13 mouse cellular contexts compared by ENCODE assay signal in the genomic region with DNA sequence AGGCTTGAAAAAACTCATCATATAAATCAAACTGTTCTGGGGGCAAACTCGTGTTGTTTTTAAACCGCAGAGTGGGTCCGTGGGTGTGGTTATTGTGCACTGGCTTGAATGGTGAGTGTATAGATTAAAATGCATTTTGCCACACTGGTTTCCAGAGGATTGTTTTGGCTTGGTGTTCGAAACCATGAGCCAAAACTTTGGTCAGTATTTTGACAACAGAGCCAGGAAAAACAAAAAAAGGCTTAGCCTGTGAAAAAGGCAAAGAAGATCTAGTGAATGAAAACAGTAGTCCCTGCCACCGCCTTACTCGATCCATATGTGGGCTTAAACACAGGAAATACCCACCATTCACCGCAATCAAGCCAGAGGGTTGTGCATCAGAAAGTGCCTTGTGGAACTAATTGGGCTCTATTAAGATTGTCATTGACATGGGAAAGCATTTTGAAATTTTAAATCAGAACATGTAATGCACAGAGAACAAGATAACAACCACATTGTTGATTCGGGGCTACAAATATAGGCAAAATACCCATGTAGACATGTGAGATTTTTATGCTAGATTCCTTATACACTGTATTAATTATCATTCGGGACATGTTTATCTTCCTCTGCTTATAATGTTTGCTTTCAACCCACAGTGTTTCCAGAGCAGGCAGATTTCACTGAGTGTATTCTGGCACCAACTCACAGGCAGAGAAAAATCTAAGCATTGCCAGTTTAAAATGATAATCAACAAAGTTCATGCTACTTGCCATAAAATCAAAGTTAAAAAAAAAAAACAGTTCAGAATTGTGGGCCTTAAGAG.
"Had no signal": no experiment of that assay in that cellular context is flagged by ENCODE, and none has a peak within 500 bp of the region (broad histone marks: within the 10 kb centered on the region; RNA-seq: fewer than 3 reads in every experiment).

No protein-coding gene starts in this region.

- H3K9me3 ChIP-seq: limb, embryonic 12.5 days; liver, embryonic 13.5 days; lung, embryonic 15.5 days; midbrain, embryonic 13.5 days; neural tube, embryonic 15.5 days had no signal

- H3K27ac ChIP-seq: layer of hippocampus, adult 2 months; limb, embryonic 12.5 days; liver, embryonic 13.5 days; lung, embryonic 15.5 days; midbrain, embryonic 13.5 days; neural tube, embryonic 15.5 days; stomach, postnatal 0 days had no signal

- H3K4me2 ChIP-seq: limb, embryonic 12.5 days; liver, embryonic 13.5 days; lung, embryonic 15.5 days; midbrain, embryonic 13.5 days; neural tube, embryonic 15.5 days had no signal

- H3K9ac ChIP-seq: limb, embryonic 12.5 days; liver, embryonic 13.5 days; liver, postnatal 0 days; lung, embryonic 15.5 days; midbrain, embryonic 13.5 days; neural tube, embryonic 15.5 days had no signal

- ATAC-seq: liver, postnatal 0 days; midbrain, embryonic 13.5 days had no signal

- DNase-seq: kidney, postnatal 10 days; kidney, postnatal 4 days; liver; liver, embryonic 13.5 days; liver, postnatal 0 days; lung, postnatal 14 days; thymus, postnatal 25 days had no signal

- H3K36me3 ChIP-seq: limb, embryonic 12.5 days; liver, embryonic 13.5 days; lung, embryonic 15.5 days; midbrain, embryonic 13.5 days; neural tube, embryonic 15.5 days had no signal

- H3K4me3 ChIP-seq: layer of hippocampus, adult 2 months; limb, embryonic 12.5 days; liver, embryonic 13.5 days; lung, embryonic 15.5 days; midbrain, embryonic 13.5 days; neural tube, embryonic 15.5 days had no signal

- H3K4me1 ChIP-seq: liver, embryonic 13.5 days; lung, embryonic 15.5 days; midbrain, embryonic 13.5 days; neural tube, embryonic 15.5 days had no signal
